Mouse (Mus musculus) cerebellum, postnatal 10 days (tissue): ENCODE results near the gene Mtmr4.

ENCODE experiments used
- DNase-seq, 2 experiments: peaks; one replicate each; pipeline ENCODE4 v3.0.0; 2021; ENCODE audit warnings: mixed read lengths in 2 of 2

Mtmr4 gene

DNA sequence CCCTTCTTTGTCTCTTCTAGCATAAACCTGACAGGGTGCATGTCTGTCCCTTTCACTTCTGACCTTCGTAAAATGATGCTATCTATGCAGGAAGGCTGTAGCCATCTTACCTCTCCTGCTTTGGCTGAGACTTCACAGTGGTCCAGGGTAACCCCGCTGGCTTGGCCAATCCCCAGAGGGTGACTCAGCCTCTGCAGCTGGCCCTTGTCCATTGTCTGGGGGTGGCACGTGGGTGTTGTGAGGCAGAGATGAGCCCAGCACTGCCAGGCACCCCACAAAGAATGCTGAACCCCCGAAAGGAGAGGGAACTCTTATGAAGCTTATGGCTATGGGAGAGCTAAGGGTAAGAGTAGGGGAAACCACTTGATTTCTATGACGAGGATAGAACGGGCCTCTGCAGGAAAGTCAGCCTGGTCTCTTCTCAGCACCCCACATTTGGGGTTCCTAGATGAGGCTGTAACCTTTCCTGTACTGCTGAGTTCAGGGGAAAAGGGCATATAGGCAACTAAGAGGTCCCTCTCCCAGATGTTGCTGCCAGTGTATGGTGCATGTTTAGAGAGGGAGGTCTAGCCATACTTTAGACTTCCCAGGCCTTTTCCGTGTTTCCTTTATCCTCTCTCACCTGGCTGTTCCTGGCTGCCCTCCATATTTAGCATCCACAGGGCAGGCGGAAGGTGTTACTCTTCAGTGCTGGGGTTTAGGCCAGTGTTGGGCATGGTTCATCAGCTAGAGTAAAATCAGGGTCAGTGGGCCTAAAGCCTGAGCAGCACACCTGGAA, 9.8 kb upstream of the Mtmr4 start:
- DNase-seq = peak in 1 of 2 experiments; percentile 60

DNA sequence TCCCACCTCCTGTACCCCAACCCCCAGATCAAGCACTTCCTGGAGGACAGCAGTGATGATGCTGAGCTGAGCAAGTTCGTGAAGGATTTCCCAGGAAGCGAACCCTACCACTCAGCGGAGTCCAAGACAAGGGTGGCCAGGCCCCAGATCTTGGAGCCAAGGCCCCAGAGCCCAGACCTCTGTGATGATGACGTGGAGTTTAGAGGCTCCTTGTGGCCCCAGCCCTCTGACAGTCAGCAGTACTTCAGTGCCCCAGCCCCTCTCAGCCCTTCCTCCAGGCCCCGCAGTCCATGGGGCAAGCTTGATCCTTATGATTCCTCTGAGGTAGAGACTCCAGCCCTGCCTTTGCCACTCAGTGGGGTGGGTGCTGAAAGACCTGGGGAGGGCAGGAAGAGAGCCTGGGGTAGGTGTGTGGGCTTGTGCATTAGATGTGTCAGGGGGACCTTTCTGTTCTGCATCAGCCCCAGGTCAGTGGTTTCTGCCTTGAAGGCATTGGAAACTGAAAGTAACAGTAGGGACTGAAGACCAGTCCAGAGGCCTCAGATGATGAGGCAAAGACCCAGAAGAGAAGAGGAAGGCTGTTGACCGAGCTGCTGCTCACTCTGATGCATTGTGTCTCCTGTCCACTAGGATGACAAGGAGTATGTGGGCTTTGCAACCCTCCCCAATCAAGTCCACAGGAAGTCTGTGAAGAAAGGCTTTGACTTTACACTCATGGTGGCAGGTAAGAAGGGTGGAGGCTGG, 8.5 kb upstream of the Mtmr4 start:
- DNase-seq = no peak

GRCm38 (mm10) chr11:87584711-87585505, 7.1 kb upstream of the Mtmr4 start:
- no peak for DNase-seq

- DNase-seq = no peak
Observed at GRCm38 (mm10) chr11:87587211-87587874, 4.6 kb upstream of the Mtmr4 start.

DNA sequence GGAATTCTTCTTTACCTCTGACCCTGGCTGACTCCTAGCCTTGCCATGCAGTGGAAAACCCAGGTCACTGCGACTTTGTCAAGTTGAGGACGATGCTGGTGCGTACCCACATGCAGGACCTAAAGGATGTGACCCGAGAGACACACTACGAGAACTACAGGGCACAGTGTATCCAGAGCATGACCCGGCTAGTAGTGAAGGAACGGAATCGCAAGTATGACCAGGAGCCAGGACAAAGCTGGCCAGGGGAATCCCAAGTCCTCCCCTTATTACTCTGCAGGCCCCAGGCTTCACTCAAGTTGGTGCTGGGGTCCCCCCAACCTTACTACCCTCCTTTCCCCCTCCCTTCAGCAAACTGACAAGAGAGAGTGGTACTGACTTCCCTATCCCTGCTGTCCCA, 2.4 kb upstream of the Mtmr4 start:
- DNase-seq = no peak

DNA sequence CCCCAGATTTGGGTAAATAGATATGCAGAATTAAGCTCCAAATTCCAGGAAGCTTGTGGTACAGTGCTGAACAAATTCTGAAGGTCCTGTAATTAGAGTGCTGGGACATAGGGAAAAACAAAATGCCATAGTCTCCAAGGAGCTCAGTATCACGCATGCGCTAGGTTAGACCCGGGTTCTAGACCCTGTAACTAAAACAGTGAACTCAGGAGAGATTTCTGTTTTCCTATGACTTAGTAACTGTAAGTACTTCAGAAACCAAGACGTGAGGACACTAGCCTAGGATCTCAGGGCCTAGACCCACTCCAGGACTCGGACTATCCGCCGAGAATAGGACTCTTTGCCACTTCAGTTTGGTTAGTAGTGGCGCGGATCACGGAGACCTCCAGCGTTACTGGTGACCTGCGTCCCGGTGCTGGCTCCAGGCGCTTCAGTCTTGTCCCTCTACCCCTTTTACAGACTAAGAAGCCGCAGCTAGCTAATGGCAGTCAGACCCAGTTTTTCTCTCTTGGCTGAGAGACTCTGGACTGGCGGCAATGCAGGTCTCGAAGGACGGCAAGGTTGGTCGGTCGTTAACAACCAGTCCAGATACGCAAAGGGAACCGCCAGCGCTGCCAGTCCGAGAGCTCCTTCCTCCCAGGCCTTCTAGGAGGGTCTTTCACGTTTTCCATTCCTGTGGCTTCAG, 979 bp upstream of the Mtmr4 start:
- DNase-seq = peak; percentile 55 to 72

DNA sequence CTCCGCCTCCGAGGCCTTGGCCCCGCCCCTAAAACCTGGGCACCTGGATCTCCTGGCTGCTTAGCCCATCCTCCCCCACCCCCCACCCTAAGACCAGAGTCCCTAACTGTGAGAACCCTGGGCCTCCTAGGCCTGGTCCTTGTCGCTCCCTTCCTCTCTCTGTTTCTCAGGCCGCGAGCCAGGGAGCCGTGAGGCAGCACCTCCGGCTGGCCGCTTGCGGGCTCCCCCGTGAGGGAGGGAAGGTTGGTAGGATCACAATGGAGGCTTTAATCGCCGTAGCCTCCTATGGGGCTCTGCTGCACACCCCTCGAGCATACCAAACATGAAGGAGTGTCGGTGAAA, 363 bp downstream of the Mtmr4 start:
- DNase-seq = no peak

DNA sequence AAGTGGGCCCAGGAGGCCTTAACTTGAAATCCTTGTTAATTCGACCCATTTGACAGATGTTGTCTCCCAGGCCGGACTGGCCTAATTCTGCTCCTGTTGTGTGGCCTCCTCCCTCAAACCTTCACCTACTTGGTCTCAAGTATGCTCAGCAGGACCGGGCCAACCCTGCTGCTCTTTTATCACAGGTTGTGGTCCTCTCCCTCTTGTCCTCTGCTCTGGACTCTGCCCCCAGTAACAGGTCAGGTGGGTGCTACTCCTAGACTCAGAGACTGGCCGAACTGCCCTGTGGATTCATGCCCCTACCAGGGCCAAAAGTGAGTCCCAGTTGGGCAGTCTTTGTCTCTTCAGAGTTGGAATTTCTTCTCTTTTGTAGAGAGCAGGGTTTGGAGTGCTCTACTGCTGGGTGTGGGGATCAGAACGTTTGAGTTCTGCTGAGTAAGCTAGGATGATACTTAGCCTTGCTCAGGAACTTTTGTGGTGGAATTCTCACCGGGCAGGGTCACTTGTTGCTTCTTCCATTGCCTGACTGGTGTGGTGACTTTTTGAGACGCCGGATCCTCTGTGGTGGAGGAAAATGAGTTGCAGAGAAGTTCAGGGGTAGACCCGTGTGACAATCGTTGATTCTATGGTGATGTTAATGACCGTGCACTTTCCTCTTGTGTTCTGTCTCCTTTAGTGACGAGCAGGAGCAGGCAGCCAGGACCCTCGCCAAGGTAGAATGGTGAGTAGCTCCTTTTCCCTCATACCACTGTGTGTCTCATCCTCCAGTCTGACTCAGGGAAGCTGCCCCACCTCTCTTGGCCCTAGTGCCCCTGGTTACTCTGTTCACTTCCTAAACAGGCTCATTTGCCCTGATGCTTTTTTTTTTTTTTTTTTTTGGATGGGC, 994 bp downstream of the Mtmr4 start:
- no peak for DNase-seq

DNA sequence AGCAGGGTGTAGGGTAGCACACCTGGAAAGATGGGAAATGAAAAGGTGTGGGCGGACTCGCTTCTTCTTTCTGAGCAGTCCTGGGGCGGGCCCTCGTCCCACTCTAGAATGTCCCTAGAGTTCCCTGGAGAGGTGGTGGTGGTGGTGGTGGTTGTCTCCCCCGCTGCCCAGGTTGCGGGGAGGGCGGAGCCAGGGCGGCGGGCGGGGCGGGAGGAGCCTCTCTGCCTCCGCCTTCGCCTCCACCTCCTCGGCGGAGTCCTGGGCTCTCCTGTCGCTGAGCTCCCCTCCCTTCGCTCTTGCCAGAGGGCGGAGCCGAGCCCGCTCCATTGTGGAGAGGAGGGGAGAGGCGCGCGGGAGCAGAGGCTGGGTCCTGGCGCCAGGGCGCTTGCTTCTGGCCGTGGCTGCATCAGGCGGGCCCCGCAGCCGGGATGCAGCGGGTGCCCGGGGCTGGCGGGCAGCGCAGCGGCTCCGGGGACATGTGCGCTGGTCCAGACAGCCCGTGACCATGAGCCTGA, 3.4 kb downstream of the Mtmr4 start:
- DNase-seq = peak; percentile 90 to 95

DNA sequence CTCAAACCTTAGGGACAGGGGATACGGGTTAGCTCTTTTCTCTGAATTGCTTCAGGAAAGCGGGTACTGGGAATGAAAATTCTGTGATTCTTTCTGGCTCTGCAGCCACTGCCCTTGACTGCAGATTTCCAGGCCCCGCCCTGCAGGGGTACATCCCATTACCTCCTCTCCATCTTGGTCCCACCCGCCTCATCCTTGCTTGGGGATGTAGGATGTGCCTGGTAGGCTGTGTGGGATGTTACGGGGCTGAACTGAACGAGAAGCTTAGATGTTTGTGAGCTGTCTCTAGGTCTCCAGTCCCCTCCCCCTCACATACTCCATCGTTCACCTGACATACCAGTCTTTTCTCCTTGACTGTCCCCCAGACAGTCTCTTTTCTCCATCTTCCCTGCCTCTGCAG, 4.0 kb downstream of the Mtmr4 start:
- peak; percentile 61 to 63 for DNase-seq

DNA sequence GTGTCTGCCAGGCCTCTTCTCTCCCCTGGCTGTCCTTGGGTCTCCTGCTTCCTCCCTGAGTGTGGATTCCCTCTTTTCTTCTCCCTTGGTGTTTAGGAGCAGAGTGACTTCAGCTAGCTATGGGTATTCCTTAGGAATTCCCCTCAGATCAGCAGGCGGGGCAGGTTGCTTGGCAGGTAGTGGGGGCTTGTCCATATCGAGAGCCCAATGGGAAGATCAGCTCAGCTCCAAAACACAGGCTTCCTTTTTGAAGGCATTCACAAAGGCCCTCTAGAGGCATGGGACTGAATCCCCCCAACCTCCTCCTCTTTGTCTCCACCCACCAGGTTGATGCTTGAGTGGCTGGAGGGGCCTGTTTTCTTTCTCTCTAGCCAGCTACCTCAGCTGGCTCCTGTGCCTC, 4.5 kb downstream of the Mtmr4 start:
- peak; percentile 58 to 59 for DNase-seq

DNA sequence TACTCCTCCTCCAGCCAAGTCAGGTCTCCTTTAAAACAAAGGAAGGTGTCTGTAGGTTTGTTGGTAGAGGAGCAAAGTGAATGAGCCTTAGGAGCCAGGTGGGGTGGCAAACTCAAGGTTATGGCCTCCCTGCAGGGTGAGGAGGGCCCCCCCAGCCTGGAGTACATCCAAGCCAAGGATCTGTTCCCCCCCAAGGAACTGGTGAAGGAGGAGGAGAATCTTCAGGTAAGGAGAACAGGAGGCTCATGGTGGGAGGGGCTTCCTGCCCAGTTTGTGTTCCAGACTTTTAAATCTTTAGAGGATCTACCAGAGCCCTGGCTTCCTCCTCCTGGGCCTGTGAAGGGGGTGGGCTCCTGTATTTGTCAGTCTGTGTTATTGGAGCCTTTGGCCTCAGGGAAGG, 5.1 kb downstream of the Mtmr4 start:
- DNase-seq = peak; percentile 33 to 34

DNA sequence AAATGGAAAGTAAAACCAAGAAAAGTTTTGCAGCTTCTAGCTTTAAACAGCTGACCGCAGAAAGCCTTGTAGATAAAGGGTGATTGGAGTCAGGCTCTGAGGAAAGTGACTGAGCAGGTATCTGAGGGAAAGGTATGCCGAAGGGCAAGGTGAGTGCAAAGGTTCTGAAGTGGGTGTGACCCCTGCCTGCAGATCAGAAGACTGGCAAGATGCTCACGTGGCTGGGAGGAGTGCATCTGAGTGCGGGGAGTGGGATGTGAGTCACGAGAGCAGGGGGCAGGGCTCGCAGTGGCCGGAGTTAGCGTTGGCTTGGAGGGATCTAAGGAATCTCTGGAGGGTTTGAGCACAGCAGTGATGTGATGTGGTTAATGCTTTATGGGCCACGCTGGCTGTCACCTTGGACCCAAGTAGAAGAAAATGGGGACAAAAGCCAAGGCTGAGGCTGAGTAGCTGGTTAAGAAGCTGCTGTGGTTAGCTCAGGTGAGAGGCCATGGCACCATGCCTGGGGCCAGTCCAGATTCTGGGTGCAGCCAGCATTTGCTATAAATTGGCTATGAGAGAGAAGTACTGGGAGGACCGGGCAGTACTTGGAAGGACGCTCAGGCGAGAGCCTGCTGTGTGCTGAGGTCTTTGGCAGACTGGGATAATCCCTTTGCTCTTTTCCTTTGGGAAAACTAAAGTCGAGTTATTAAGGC, 7.6 kb downstream of the Mtmr4 start:
- no peak for DNase-seq

DNA sequence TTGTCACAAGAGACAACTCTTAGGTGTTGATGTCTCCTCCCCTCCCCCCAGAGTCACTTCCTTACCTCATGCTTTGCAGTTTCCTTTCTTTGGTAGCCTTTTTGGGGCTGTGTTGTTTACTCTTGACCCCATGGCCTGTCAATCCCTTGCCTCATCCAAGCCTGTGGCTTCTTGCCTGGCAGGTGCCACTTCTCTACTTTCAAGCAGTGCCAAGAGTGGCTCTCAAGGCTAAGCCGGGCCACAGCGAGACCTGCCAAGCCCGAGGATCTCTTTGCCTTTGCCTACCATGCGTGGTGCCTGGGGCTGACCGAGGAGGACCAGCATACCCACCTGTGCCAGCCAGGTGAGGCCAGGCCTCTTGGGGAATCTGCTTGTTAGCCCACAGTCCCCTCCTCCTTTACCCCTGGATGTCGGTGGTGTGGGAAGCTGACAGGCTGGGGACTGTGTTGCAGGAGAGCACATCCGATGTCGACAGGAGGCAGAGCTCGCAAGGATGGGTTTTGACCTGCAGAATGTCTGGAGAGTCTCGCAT, 8.4 kb downstream of the Mtmr4 start:
- no peak for DNase-seq

DNA sequence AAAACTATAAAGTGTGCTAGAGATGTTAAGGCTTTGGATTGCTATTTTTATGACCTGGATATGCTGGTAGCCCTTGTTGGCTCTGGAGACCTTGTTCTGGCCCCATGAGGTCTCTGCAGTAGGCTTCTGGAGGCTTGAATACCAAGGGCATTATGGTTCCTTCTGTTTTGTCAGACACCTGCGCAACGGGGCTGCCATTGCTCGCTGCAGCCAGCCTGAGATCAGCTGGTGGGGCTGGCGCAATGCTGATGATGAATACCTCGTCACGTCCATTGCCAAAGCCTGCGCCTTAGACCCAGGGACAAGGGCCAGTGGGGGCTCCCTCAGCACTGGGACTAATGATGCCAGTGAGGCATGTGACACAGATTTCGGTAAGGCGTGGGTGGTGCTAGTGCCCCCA, 10.3 kb downstream of the Mtmr4 start:
- no peak for DNase-seq

- DNase-seq = no peak
Observed at GRCm38 (mm10) chr11:87603571-87603970, 11.6 kb downstream of the Mtmr4 start.

DNA sequence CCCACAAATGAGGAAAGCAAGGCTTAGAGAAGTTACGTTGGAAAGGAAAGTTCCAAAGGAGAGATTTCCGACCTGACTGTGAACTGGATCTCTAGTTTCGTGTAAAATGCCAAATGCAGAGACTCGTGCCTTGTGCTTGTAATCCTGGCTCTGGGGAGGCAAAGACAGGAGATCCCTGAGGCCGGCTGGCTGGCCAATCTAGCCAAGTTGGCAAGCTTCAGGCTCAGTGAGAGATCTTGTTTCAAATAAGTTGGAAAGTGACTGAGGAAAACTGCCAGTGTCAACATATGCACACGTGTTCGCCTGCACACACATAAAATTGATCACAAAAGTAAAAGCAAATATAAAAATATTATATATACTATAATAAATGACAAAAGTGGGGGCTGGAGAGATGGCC, 17.3 kb downstream of the Mtmr4 start:
- peak; percentile 28 to 53 for DNase-seq

DNA sequence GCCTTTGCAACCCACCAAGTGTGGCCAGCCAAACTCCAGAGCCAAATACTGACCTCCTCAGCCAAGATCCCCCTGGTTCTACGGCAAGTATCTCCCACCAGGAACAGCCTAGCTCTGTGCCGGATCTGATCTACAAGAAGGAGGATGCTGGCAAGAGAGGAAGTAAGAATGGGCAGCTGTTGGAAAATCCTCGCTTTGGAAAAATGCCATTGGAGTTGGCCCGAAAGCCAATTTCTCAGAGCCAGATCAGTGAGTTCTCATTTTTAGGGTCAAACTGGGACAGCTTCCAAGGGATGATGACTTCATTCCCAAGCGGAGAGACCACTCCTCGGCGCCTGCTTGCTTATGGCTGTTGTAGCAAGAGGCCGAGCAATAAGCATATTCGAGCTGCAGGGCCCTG, 19.6 kb downstream of the Mtmr4 start:
- peak; percentile 71 to 74 for DNase-seq

- no peak for DNase-seq
Observed at GRCm38 (mm10) chr11:87613972-87614371, 22.0 kb downstream of the Mtmr4 start.

DNA sequence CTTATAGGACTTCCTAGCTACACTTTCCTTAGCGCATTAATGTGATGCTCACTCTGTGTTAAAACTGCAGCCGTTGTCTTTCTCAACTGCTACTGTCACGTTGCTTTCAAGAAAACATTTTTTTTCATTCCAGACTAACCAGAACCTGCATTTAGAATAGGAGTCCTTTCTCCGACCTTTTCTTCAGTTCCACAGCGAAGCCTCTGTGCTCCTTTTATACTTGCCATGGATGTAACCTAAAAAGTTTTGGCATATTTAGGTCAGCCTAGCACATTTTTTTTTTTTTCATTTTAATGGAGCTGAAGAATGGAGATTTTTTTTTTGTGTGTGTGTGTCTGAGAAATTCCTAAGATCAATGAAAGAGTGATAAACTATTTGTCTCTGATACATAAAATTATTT, 23.6 kb downstream of the Mtmr4 start:
- no peak for DNase-seq
